Mouse (Mus musculus) gastrocnemius, postnatal 14 days (tissue): ENCODE measurements around the gene Runx2. TPM values are rescaled to one million over a fixed set of nuclear protein-coding genes. Genes with fewer than 3 reads are reported as not detected.
A peak's percentile ranks its signal among the peaks of the same experiment; 100 is the strongest.

Experiments used
- DNase-seq: peaks from one replicate; pipeline ENCODE4 v3.0.0; 2021; ENCODE audit warnings: mixed read lengths
- intact Hi-C: fragments of 180-260 bp; cut with DNase I; formaldehyde crosslinking; loops from one replicate; pipeline ENCODE4 v1.15.1; 2025; ENCODE audit warnings: low total_unique reads
- total RNA-seq, 2 experiments: library from RNA; stranded (reverse); gene quantifications; 2 replicates each; pipeline ENCODE4 v1.2.3; 2021

Runx2 gene
- total RNA-seq, 2 experiments from 2014 or later = 0.25 to 0.38 TPM

- intact Hi-C loops = loop anchor here (5.0 to 10.0 kb wide), 2 partner anchors 286 to 799 kb away; no protein-coding TSS in a partner anchor
- peak; percentile 53 for DNase-seq
These were observed 358.7 kb downstream of the Runx2 start for GRCm38 (mm10) chr17:44455681-44456600.

DNA sequence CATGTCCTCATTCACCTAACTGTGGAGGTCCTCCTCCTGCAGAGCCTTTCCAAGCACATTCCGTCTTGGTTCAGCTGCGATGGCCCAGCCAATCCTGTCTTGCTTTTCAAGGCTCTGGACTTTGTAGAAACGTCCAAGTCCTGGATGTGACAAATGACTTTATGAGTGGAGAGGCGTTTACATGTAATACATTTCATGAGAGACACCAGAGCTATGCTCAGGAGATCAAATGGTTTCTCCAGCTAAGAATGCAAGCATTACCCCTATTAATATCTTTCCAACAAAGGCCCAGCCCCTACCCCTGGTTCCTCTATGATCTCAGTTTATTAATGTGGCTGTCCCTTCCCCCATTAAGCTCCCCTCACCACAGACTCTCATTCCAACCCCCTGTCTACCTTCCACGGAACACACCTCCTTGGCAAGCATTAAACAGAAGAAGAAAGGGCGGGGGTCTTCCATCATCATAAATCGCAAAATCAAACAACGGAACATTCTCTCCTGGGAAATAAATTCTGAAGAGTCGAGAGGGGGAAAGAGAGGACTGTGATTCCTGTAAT, 364.6 kb downstream of the Runx2 start:
- intact Hi-C loops = loop anchor here (10.0 kb wide), 1 partner anchor 805 kb away; no protein-coding TSS in a partner anchor
- DNase-seq = no peak

Other genes with a start within 250 kb of the Runx2 start
- 1 to 10 TPM; 7.6 to 8.1 TPM for gene Supt3, start 37.6 kb downstream of the Runx2 start, total RNA-seq